Mouse (Mus musculus) MEL (cell line): Measurements from ENCODE around the gene Ivns1abp. TPM values are rescaled to one million over a fixed set of nuclear protein-coding genes. Genes with fewer than 3 reads are reported as not detected.

ENCODE experiments used
- DNase-seq: peaks from one replicate; pipeline ENCODE4 v3.0.0; 2011; ENCODE audit warnings: low read depth, low spot score
- H3K27ac ChIP-seq: 2 replicates; pipeline ENCODE4 v1.5.1; 2012; ENCODE audit warnings: low read depth, mild to moderate bottlenecking, control low read depth, low read length, moderate library complexity; ENCODE audit not compliant: control insufficient read depth
- H3K27me3 ChIP-seq, 2 experiments: fragments of 150-350 bp in 1 of 2; sonication (generic) in 1 of 2; 2 replicates each; pipeline ENCODE4 v1.6.1; 2012; ENCODE audit warnings: low read length in 2 of 2, mild to moderate bottlenecking in 2 of 2, improper control_type of control experiment in 1 of 2, moderate library complexity in 1 of 2; ENCODE audit not compliant: insufficient read depth in 2 of 2, control insufficient read depth in 1 of 2
- H3K36me3 ChIP-seq, 2 experiments: 2 replicates each; pipeline ENCODE4 v1.6.1; 2012 to 2014; ENCODE audit warnings: low read length in 2 of 2, improper control_type of control experiment in 1 of 2, inconsistent platforms in 1 of 2, mild to moderate bottlenecking in 1 of 2; ENCODE audit not compliant: insufficient read depth in 2 of 2, control insufficient read depth in 1 of 2
- H3K4me1 ChIP-seq, 2 experiments: fragments of 150-350 bp in 1 of 2; sonication (generic) in 1 of 2; 2 replicates each; pipeline ENCODE4 v1.6.1; 2012; ENCODE audit warnings: low read length in 2 of 2, improper control_type of control experiment in 1 of 2, mild to moderate bottlenecking in 1 of 2; ENCODE audit not compliant: insufficient read depth in 2 of 2, control insufficient read depth in 1 of 2
- H3K4me3 ChIP-seq, 2 experiments: fragments of 150-350 bp in 1 of 2; sonication (generic) in 1 of 2; 2 replicates each; pipeline ENCODE4 v1.5.1; 2012; ENCODE audit warnings: low read depth in 2 of 2, low read length in 2 of 2, mild to moderate bottlenecking in 2 of 2, moderate library complexity in 2 of 2, control low read depth in 1 of 2, improper control_type of control experiment in 1 of 2; ENCODE audit not compliant: control insufficient read depth in 1 of 2, insufficient read depth in 1 of 2
- H3K79me2 ChIP-seq: 2 replicates; pipeline ENCODE4 v1.6.1; 2012; ENCODE audit warnings: mild to moderate bottlenecking, low read length, moderate library complexity; ENCODE audit not compliant: control insufficient read depth, poor library complexity, insufficient read depth
- H3K9ac ChIP-seq: 2 replicates; pipeline ENCODE4 v1.6.1; 2012; ENCODE audit warnings: low read depth, mild to moderate bottlenecking, control low read depth, low read length, moderate library complexity; ENCODE audit not compliant: control insufficient read depth, poor library complexity, severe bottlenecking
- H3K9me3 ChIP-seq: fragments of 150-350 bp; sonication (generic); replicated peaks from 2 replicates; pipeline ENCODE4 v1.6.1; 2012; ENCODE audit warnings: mild to moderate bottlenecking, low read length, improper control_type of control experiment, moderate library complexity; ENCODE audit not compliant: insufficient read depth
- BHLHE40 ChIP-seq: IDR thresholded peaks from 2 replicates; pipeline ENCODE4 v1.6.1; 2012; ENCODE audit warnings: low read depth, mild to moderate bottlenecking, inconsistent platforms, low read length, improper control_type of control experiment, borderline replicate concordance
- EP300 ChIP-seq, 2 experiments: IDR thresholded peaks; 2 replicates each; pipeline ENCODE4 v1.6.1; 2011; ENCODE audit warnings: improper control_type of control experiment in 2 of 2, low read length in 2 of 2, low read depth in 1 of 2, mild to moderate bottlenecking in 1 of 2
- GATA1 ChIP-seq: IDR thresholded peaks from 2 replicates; pipeline ENCODE4 v1.6.1; 2011; ENCODE audit warnings: low read depth, low read length, improper control_type of control experiment
- MEF2A ChIP-seq: IDR thresholded peaks from 2 replicates; pipeline ENCODE4 v1.6.1; 2014; ENCODE audit warnings: low read depth, mild to moderate bottlenecking, inconsistent platforms, low read length, improper control_type of control experiment; ENCODE audit not compliant: poor library complexity, insufficient replicate concordance, severe bottlenecking; ENCODE audit errors: extremely low read depth
- MYB ChIP-seq: IDR thresholded peaks from 2 replicates; pipeline ENCODE4 v1.6.1; 2011; ENCODE audit warnings: mild to moderate bottlenecking, low read depth, low read length, improper control_type of control experiment
- MYC ChIP-seq: IDR thresholded peaks from 2 replicates; pipeline ENCODE4 v1.6.1; 2011; ENCODE audit warnings: low read depth, mild to moderate bottlenecking, low read length, improper control_type of control experiment, moderate library complexity
- NELFE ChIP-seq: IDR thresholded peaks from 2 replicates; pipeline ENCODE4 v1.6.1; 2011; ENCODE audit warnings: low read depth, low read length, improper control_type of control experiment
- NRF1 ChIP-seq: IDR thresholded peaks from 2 replicates; pipeline ENCODE4 v1.6.1; 2014; ENCODE audit warnings: low read depth, mild to moderate bottlenecking, inconsistent platforms, low read length, improper control_type of control experiment, moderate library complexity; ENCODE audit not compliant: poor library complexity, insufficient read depth, severe bottlenecking
- POLR2A ChIP-seq, 2 experiments: IDR thresholded peaks; 2 replicates each; pipeline ENCODE4 v1.6.1; 2011 to 2012; ENCODE audit warnings: low read length in 2 of 2, mild to moderate bottlenecking in 2 of 2, control low read depth in 1 of 2, improper control_type of control experiment in 1 of 2, low read depth in 1 of 2, moderate library complexity in 1 of 2; ENCODE audit not compliant: control insufficient read depth in 1 of 2, insufficient read depth in 1 of 2, poor library complexity in 1 of 2
- POLR2AphosphoS5 ChIP-seq: IDR thresholded peaks from 2 replicates; pipeline ENCODE4 v1.6.1; 2012; ENCODE audit warnings: low read depth, borderline replicate concordance, mild to moderate bottlenecking, inconsistent platforms, low read length, moderate library complexity, mixed read lengths
- RAD21 ChIP-seq: IDR thresholded peaks from 2 replicates; pipeline ENCODE4 v1.6.1; 2011; ENCODE audit warnings: mild to moderate bottlenecking, low read depth, low read length, improper control_type of control experiment
- TAL1 ChIP-seq: IDR thresholded peaks from 2 replicates; pipeline ENCODE4 v1.6.1; 2012; ENCODE audit warnings: mild to moderate bottlenecking, inconsistent platforms, low read length, moderate library complexity, mixed read lengths
- TBP ChIP-seq: IDR thresholded peaks from 2 replicates; pipeline ENCODE4 v1.8.0; 2011; ENCODE audit warnings: low read depth, low read length, improper control_type of control experiment
- ZC3H11A ChIP-seq: IDR thresholded peaks from 2 replicates; pipeline ENCODE4 v1.6.1; 2012; ENCODE audit warnings: low read depth, mild to moderate bottlenecking, inconsistent platforms, low read length, improper control_type of control experiment
- polyA plus RNA-seq, 2 experiments: library from polyadenylated mRNA; stranded (reverse) in 1 of 2; unstranded in 1 of 2; fragments of >175 nt in 1 of 2; fragments of >200 nt in 1 of 2; gene quantifications; 2 replicates each; pipeline versions ENCODE4 v1.2.1 to v1.2.4; 2012; ENCODE audit warnings: low replicate concordance in 2 of 2, low read depth in 1 of 2; ENCODE audit not compliant: insufficient read length in 2 of 2, insufficient read depth in 1 of 2, missing spikeins in 1 of 2
- total RNA-seq: library from RNA; depleted of rRNA; stranded (reverse); fragments of 300-350 nt; gene quantifications from 2 replicates; pipeline ENCODE4 v1.2.3, GENCODE M21; 2012

The Ivns1abp gene
- total and polyA plus RNA-seq, 3 experiments: 74.5 to 138 (median 127) TPM

DNA sequence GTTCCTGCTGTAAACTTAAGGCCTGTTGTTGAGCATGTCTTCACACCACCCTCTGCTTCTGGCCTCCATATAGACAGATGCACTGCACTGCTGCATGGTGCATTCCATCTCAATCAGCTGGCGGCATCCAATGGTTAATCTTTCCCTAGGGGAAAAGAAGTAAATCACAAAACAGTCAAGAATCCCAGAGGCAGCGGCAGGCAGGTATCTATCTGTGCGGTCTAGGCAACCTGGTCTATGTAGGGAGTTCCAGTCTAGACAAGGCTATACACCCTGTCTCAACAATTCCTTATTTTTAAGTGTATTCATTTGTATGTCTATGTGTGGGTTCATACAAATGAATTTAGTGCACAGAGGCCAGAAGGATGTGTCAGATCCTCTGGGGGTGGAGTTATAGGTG is 24.2 kb downstream of the Ivns1abp start (continued):
- TF ChIP-seq NRF1 (no peak), MYB (no peak), POLR2A (IDR thresholded peaks at IDR 0.05; ENCODE audit: control insufficient read depth in 1 of 2, insufficient read depth in 1 of 2, low read depth in 1 of 2, low read length in 2 of 2, poor library complexity in 1 of 2) (no peak)
- TF ChIP-seq, all 39 proteins: peak for 0

DNA sequence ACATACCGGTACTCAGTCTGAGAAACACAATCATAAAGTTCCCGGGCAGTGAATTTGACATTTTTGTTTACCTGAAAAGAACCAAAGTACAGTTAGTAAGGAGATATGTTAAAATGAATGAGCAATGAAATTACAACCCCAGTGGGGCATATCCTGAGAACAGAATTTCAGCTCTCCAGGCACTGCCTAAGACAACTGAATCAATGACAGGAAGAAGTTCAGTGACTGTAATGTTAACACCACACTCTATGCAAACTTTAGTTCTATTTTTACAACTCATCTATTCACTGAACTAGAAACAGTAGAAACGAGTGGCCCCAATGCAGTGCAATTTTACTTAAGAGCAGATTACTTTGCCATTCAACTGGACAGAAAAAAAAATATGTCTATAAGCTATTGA is 26.3 kb downstream of the Ivns1abp start:
- no peaks in the 10 kb centered on the region for H3K79me2 ChIP-seq
- no peak for DNase-seq
- no peaks in the 10 kb centered on the region for H3K9me3 ChIP-seq
- H3K4me3 ChIP-seq: no peak overlapping the region
- peaks cover 0 to 12% of the 10 kb centered on the region in 2 experiments; a peak in 2 of 4 replicates for H3K36me3 ChIP-seq
- no peaks in the 10 kb centered on the region for H3K27me3 ChIP-seq
- H3K4me1 ChIP-seq: no peaks in the 10 kb centered on the region
- H3K9ac ChIP-seq: no peak overlapping the region
- H3K27ac ChIP-seq: no peak overlapping the region
- TF ChIP-seq NELFE (no peak), ZC3H11A (no peak), TAL1 (no peak), MYC (no peak), RAD21 (no peak), MEF2A (no peak), TBP (no peak)

DNA sequence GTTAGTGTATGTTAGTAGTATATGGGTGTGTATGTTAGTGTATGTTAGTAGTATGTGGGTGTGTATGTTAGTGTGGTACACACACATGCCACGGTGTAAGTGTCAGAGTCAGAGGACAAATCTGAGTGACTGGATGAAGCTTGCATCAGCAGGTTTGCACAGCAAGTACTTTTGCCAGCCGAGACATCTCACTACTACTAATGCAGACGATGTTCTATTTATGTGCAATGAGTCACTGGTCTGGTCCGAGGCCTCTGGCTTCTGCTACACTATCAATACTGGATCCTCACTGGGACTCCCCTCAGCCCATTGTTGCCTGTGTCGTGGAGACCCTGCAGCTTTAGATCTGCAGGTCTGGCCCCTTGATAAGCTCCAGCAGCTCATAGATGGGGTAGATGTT is 27.3 kb downstream of the Ivns1abp start:
- Histone ChIP-seq H3K27ac (no peak overlapping the region), H3K79me2 (no peaks in the 10 kb centered on the region), H3K4me3 (no peak overlapping the region), H3K9me3 (no peaks in the 10 kb centered on the region), H3K36me3 (peaks cover 0 to 12% of the 10 kb centered on the region in 2 experiments; a peak in 2 of 4 replicates), H3K4me1 (no peaks in the 10 kb centered on the region), H3K27me3 (no peaks in the 10 kb centered on the region), H3K9ac (no peak overlapping the region)
- TF ChIP-seq POLR2AphosphoS5 (no peak), EP300 (IDR thresholded peaks at IDR 0.05; ENCODE audit: low read depth in 1 of 2, low read length in 2 of 2) (no peak), GATA1 (no peak)
- no peak for DNase-seq

DNA sequence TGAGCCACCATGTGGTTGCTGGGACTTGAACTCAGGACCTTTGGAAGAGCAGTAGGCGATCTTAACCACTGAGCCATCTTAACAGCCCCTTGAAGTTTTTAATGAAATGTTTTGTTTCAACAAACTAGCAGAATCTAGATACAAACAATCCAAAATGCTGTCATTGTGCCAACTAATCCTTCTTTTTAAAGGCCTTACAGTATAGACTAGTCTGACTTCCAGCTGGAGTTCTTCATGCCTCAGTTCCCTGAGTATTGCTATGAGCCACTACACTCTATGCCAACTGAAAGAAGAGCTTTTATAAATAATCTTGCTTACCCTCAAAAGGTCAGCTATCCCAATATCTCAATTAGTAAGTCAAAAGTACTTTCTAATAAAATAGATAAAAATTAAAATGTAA is 28.5 kb downstream of the Ivns1abp start:
- no peak for TF ChIP-seq BHLHE40
- Histone ChIP-seq H3K36me3 (peaks cover 0 to 12% of the 10 kb centered on the region in 2 experiments; a peak in 2 of 4 replicates), H3K79me2 (no peaks in the 10 kb centered on the region)

More for the DNA sequence above, 28.5 kb downstream of the Ivns1abp start:
- H3K27me3 ChIP-seq: no peaks in the 10 kb centered on the region
- no peaks in the 10 kb centered on the region for H3K9me3 ChIP-seq
- no peak for DNase-seq
- no peak overlapping the region for H3K27ac ChIP-seq
- H3K4me1 ChIP-seq: no peaks in the 10 kb centered on the region
- no peak overlapping the region for H3K9ac ChIP-seq
- no peak overlapping the region for H3K4me3 ChIP-seq
